Mouse (Mus musculus) olfactory bulb, adult 2 months (tissue): ENCODE results near the gene Fam8a1.

Source experiments
- CTCF ChIP-seq: fragments of 200-500 bp; IDR thresholded peaks from 2 replicates; pipeline ENCODE4 v1.5.1; 2012; ENCODE audit warnings: low read depth, mild to moderate bottlenecking, low read length, moderate library complexity; ENCODE audit not compliant: insufficient read depth
- POLR2A ChIP-seq: fragments of 200-500 bp; IDR thresholded peaks from 2 replicates; pipeline ENCODE4 v1.6.1; 2012; ENCODE audit warnings: mild to moderate bottlenecking, low read depth, low read length, moderate library complexity; ENCODE audit not compliant: insufficient read depth

- TF ChIP-seq CTCF = no peak
- no peak for TF ChIP-seq POLR2A
Observed at GRCm38 (mm10) chr13:46699372-46699771, 30.1 kb downstream of the Fam8a1 start.
